Mouse (Mus musculus) heart, embryonic 15.5 days (tissue): Measurements from ENCODE around the gene Olfr874. TPM values are rescaled to one million over a fixed set of nuclear protein-coding genes. Genes with fewer than 3 reads are reported as not detected.

ENCODE experiments used
- ATAC-seq: fragments of 200-750 bp; cut with Nextera tagmentation; replicated peaks from 2 replicates; pipeline ENCODE4 v1.8.0; 2017; ENCODE audit warnings: low read depth, moderate TSS enrichment; ENCODE audit not compliant: insufficient number of reproducible peaks, insufficient read depth, low FRiP score
- H3K27ac ChIP-seq: fragments of 300-500 bp; sonication (generic); 2 replicates; pipeline ENCODE4 v1.5.1; 2015; ENCODE audit warnings: mild to moderate bottlenecking, inconsistent platforms
- H3K27me3 ChIP-seq: fragments of 300-500 bp; sonication (generic); 2 replicates; pipeline ENCODE4 v1.6.1; 2015; ENCODE audit warnings: inconsistent platforms
- H3K36me3 ChIP-seq: fragments of 300-500 bp; sonication (generic); 2 replicates; pipeline ENCODE4 v1.6.1; 2015; ENCODE audit warnings: mild to moderate bottlenecking, inconsistent platforms
- H3K4me1 ChIP-seq: fragments of 300-500 bp; sonication (generic); replicated peaks from 2 replicates; pipeline ENCODE4 v1.6.1; 2015; ENCODE audit warnings: inconsistent platforms
- H3K4me2 ChIP-seq: fragments of 300-500 bp; sonication (generic); 2 replicates; pipeline ENCODE4 v1.6.1; 2015; ENCODE audit warnings: inconsistent platforms, mild to moderate bottlenecking, moderate library complexity
- H3K4me3 ChIP-seq: fragments of 300-500 bp; sonication (generic); 2 replicates; pipeline ENCODE4 v1.5.1; 2015; ENCODE audit warnings: mild to moderate bottlenecking, inconsistent platforms
- H3K9ac ChIP-seq: fragments of 300-500 bp; sonication (generic); 2 replicates; pipeline ENCODE4 v1.6.1; 2015; ENCODE audit warnings: mild to moderate bottlenecking, inconsistent platforms
- H3K9me3 ChIP-seq: fragments of 300-500 bp; sonication (generic); replicated peaks from 2 replicates; pipeline ENCODE4 v1.6.1; 2016; ENCODE audit warnings: inconsistent platforms
- WGBS: fragments of 180-500 bp; shearing (Covaris S2); methylation state at CpG from one replicate; pipeline ENCODE4 v1.1.7; 2015; ENCODE audit warnings: mixed read lengths; 5-methylcytosine and 5-hydroxymethylcytosine counted together
- polyA plus RNA-seq: library from polyadenylated mRNA; unstranded; fragments of >200 nt; fragmentation: Nextera tagmentation; extraction: Ambion mirVana; gene quantifications from 2 replicates; pipeline ENCODE4 v1.2.1, GENCODE M21; 2015

Gene Olfr874
- polyA plus RNA-seq, result not detected in 2 replicates

GRCm38 (mm10) chr9:37744806-37745205, at the start of gene Olfr874:
Olfr874 (plus strand) TSS chr9:37745106.
- Histone ChIP-seq H3K27me3 (no peaks in the 10 kb centered on the region), H3K4me2 (no peak within 1 kb of the TSS), H3K9ac (no peak within 1 kb of the TSS), H3K4me1 (no peaks in the 10 kb centered on the region), H3K36me3 (no peaks in the 10 kb centered on the region), H3K27ac (no peak within 1 kb of the TSS), H3K4me3 (no peak within 1 kb of the TSS), H3K9me3 (no peaks in the 10 kb centered on the region)
- no peak for ATAC-seq

GRCm38 (mm10) chr9:37716150-37716549, 28.8 kb upstream of the Olfr874 start, which contains the start of gene Olfr160:
Olfr160 (minus strand) TSS chr9:37716250.
- no peak within 1 kb of the TSS for H3K4me2 ChIP-seq
- H3K9me3 ChIP-seq, result no peaks in the 10 kb centered on the region
- no peak within 1 kb of the TSS for H3K9ac ChIP-seq
- no peaks in the 10 kb centered on the region for H3K4me1 ChIP-seq
- 84% methylated on average over 1 of the region's 1 CpGs for WGBS
- H3K27ac ChIP-seq, result no peak within 1 kb of the TSS
- H3K36me3 ChIP-seq, result no peaks in the 10 kb centered on the region
- ATAC-seq, result no peak
- H3K4me3 ChIP-seq, result no peak within 1 kb of the TSS
- H3K27me3 ChIP-seq, result no peaks in the 10 kb centered on the region

GRCm38 (mm10) chr9:37734310-37734709, 10.6 kb upstream of the Olfr874 start:
- Histone ChIP-seq H3K9me3 (no peaks in the 10 kb centered on the region), H3K27me3 (no peaks in the 10 kb centered on the region), H3K27ac (no peak overlapping the region), H3K4me2 (no peak overlapping the region), H3K9ac (no peak overlapping the region), H3K4me3 (no peak overlapping the region), H3K4me1 (no peaks in the 10 kb centered on the region), H3K36me3 (no peaks in the 10 kb centered on the region)
- 93% methylated on average over 1 of the region's 1 CpGs for WGBS
- ATAC-seq, result no peak

GRCm38 (mm10) chr9:37750319-37751075, 5.6 kb downstream of the Olfr874 start:
- no peaks in the 10 kb centered on the region for H3K27me3 ChIP-seq
- whole genome bisulfite sequencing, result 37% methylated on average over 7 of the region's 7 CpGs
- no peak overlapping the region for H3K4me3 ChIP-seq
- no peaks in the 10 kb centered on the region for H3K4me1 ChIP-seq
- H3K36me3 ChIP-seq, result no peaks in the 10 kb centered on the region
- no peak overlapping the region for H3K4me2 ChIP-seq
- H3K9me3 ChIP-seq, result no peaks in the 10 kb centered on the region
- no peak overlapping the region for H3K27ac ChIP-seq
- H3K9ac ChIP-seq, result no peak overlapping the region
- no peak; the same call in 1 of the 2 replicates for ATAC-seq

GRCm38 (mm10) chr9:37751467-37751866, 6.6 kb downstream of the Olfr874 start:
- Histone ChIP-seq H3K4me1 (no peaks in the 10 kb centered on the region), H3K9me3 (no peaks in the 10 kb centered on the region), H3K27ac (no peak overlapping the region), H3K36me3 (no peaks in the 10 kb centered on the region), H3K4me3 (no peak overlapping the region), H3K9ac (no peak overlapping the region), H3K27me3 (no peaks in the 10 kb centered on the region), H3K4me2 (no peak overlapping the region)
- ATAC-seq, result no peak
- WGBS, result 65% methylated on average over 2 of the region's 2 CpGs

- no peak overlapping the region for H3K4me2 ChIP-seq
- no peaks in the 10 kb centered on the region for H3K4me1 ChIP-seq
- H3K27me3 ChIP-seq, result no peaks in the 10 kb centered on the region
- H3K4me3 ChIP-seq, result no peak overlapping the region
- H3K9ac ChIP-seq, result no peak overlapping the region
- no peaks in the 10 kb centered on the region for H3K36me3 ChIP-seq
- no peaks in the 10 kb centered on the region for H3K9me3 ChIP-seq
- no peak overlapping the region for H3K27ac ChIP-seq
- ATAC-seq, result no peak
- 62% methylated on average over 4 of the region's 4 CpGs for WGBS
Observed at GRCm38 (mm10) chr9:37752006-37752405, 7.1 kb downstream of the Olfr874 start.

GRCm38 (mm10) chr9:37761728-37762127, 16.8 kb downstream of the Olfr874 start:
- Histone ChIP-seq H3K27ac (no peak overlapping the region), H3K9ac (no peak overlapping the region), H3K36me3 (no peaks in the 10 kb centered on the region), H3K4me2 (no peak overlapping the region), H3K9me3 (no peaks in the 10 kb centered on the region), H3K27me3 (no peaks in the 10 kb centered on the region), H3K4me3 (no peak overlapping the region), H3K4me1 (no peaks in the 10 kb centered on the region)
- ATAC-seq, result no peak
- 71% methylated on average over 2 of the region's 2 CpGs for WGBS

GRCm38 (mm10) chr9:37762541-37762940, 17.6 kb downstream of the Olfr874 start:
- ATAC-seq, result no peak
- 33% methylated on average over 2 of the region's 2 CpGs for WGBS
- H3K27ac ChIP-seq, result no peak overlapping the region
- no peak overlapping the region for H3K4me3 ChIP-seq
- H3K9me3 ChIP-seq, result no peaks in the 10 kb centered on the region
- H3K27me3 ChIP-seq, result no peaks in the 10 kb centered on the region
- H3K9ac ChIP-seq, result no peak overlapping the region
- H3K4me1 ChIP-seq, result no peaks in the 10 kb centered on the region
- no peaks in the 10 kb centered on the region for H3K36me3 ChIP-seq
- H3K4me2 ChIP-seq, result no peak overlapping the region

- Histone ChIP-seq H3K4me2 (no peak overlapping the region), H3K27ac (no peak overlapping the region), H3K36me3 (no peaks in the 10 kb centered on the region), H3K4me1 (no peaks in the 10 kb centered on the region), H3K27me3 (no peaks in the 10 kb centered on the region), H3K9ac (no peak overlapping the region), H3K9me3 (no peaks in the 10 kb centered on the region), H3K4me3 (no peak overlapping the region)
- WGBS, result 55% methylated on average over 2 of the region's 2 CpGs
- ATAC-seq, result no peak
Observed at GRCm38 (mm10) chr9:37770661-37771060, 25.8 kb downstream of the Olfr874 start.

GRCm38 (mm10) chr9:37771759-37772158, 26.9 kb downstream of the Olfr874 start, which contains the start of gene Olfr875:
Olfr875 (plus strand) TSS chr9:37771857.
- Histone ChIP-seq H3K4me1 (no peaks in the 10 kb centered on the region), H3K9me3 (no peaks in the 10 kb centered on the region), H3K9ac (no peak within 1 kb of the TSS), H3K27me3 (no peaks in the 10 kb centered on the region), H3K4me2 (no peak within 1 kb of the TSS), H3K36me3 (no peaks in the 10 kb centered on the region), H3K27ac (no peak within 1 kb of the TSS), H3K4me3 (no peak within 1 kb of the TSS)
- 22% methylated on average over 2 of the region's 2 CpGs for WGBS
- ATAC-seq, result no peak

GRCm38 (mm10) chr9:37782766-37783260, 37.9 kb downstream of the Olfr874 start:
- H3K4me1 ChIP-seq, result peaks cover 7% of the 10 kb centered on the region
- no peaks in the 10 kb centered on the region for H3K9me3 ChIP-seq
- H3K9ac ChIP-seq, result peak overlapping the region; percentile 33; the same call in 1 of the 2 replicates
- H3K36me3 ChIP-seq, result no peaks in the 10 kb centered on the region
- ATAC-seq, result peak; percentile 69
- H3K27me3 ChIP-seq, result no peaks in the 10 kb centered on the region
- H3K27ac ChIP-seq, result no peak overlapping the region
- H3K4me2 ChIP-seq, result peak overlapping the region; percentile 62
- WGBS, result 4% methylated on average over 7 of the region's 7 CpGs
- H3K4me3 ChIP-seq, result peak overlapping the region; percentile 36
